In genomic region chr17:46520385-46520979, GRCm38 (mm10) we compare ENCODE assay signal across 10 mouse cellular contexts. TPM values are rescaled to one million over a fixed set of nuclear protein-coding genes. Genes with fewer than 3 reads are reported as not detected.
DNase-seq lines count a peak whose midpoint lies in the region; ATAC-seq and TF ChIP-seq lines count a peak whose summit lies in the region.
"Had no signal": no experiment of that assay in that cellular context is flagged by ENCODE, and none has a peak within 500 bp of the region (broad histone marks: within the 10 kb centered on the region; RNA-seq: fewer than 3 reads in every experiment).

No protein-coding gene starts in this region.

- 0 out of 2 replicates have a peak overlapping the region, but pooled peaks have one; percentile 33 for H3K9ac ChIP-seq in forebrain, embryonic 12.5 days
- no peak overlapping the region for H3K9ac ChIP-seq in forebrain, embryonic 15.5 days (replicated peaks)
- peak overlapping the region; percentile 30 for H3K9ac ChIP-seq in ES-Bruce4 (ENCODE audit: low read depth, poor library complexity, severe bottlenecking)
- no peak overlapping the region for H3K9ac ChIP-seq in liver, embryonic 16.5 days (ENCODE audit: low read depth, low read length)

- no peaks in the 10 kb centered on the region for H3K9me3 ChIP-seq in forebrain, embryonic 12.5 days
- H3K9me3 ChIP-seq in forebrain, embryonic 15.5 days, result no peaks in the 10 kb centered on the region
- H3K9me3 ChIP-seq in ES-Bruce4 (replicated peaks; ENCODE audit: control insufficient read depth, insufficient read depth, low read length, poor library complexity, severe bottlenecking), result no peaks in the 10 kb centered on the region
- H3K9me3 ChIP-seq in liver, embryonic 16.5 days (replicated peaks; ENCODE audit: control insufficient read depth, low read length), result no peaks in the 10 kb centered on the region

- H3K4me2 ChIP-seq in forebrain, embryonic 12.5 days, result 0 out of 2 replicates have a peak overlapping the region, but pooled peaks have one; percentile 10
- H3K4me2 ChIP-seq in forebrain, embryonic 15.5 days (replicated peaks), result no peak overlapping the region
- peak overlapping the region; percentile 15; the same call in 1 of the 2 replicates for H3K4me2 ChIP-seq in liver, embryonic 16.5 days (ENCODE audit: low read depth, low read length)

- H3K4me1 ChIP-seq in forebrain, embryonic 12.5 days, result no peaks in the 10 kb centered on the region
- H3K4me1 ChIP-seq in forebrain, embryonic 15.5 days, result no peaks in the 10 kb centered on the region
- no peaks in the 10 kb centered on the region for H3K4me1 ChIP-seq in ES-Bruce4 (ENCODE audit: control insufficient read depth, insufficient read depth, low read length)
- no peaks in the 10 kb centered on the region for H3K4me1 ChIP-seq in liver, embryonic 16.5 days (ENCODE audit: control insufficient read depth, low read depth, low read length)

- no peak for DNase-seq in spleen, postnatal 36 days (ENCODE audit: low spot score in 2 of 2)
- DNase-seq in spleen, postnatal 14 days (ENCODE audit: low spot score in 2 of 2), result no peak
- DNase-seq in kidney, adult 9 months, result no peak

- H3K4me3 ChIP-seq in forebrain, embryonic 12.5 days (replicated peaks), result 0 out of 2 replicates have a peak overlapping the region, but pooled peaks have one; percentile 10
- H3K4me3 ChIP-seq in forebrain, embryonic 15.5 days, result no peak overlapping the region
- H3K4me3 ChIP-seq in ES-Bruce4 (ENCODE audit: low read depth, low read length), result peak overlapping the region; percentile 57
- 0 out of 2 replicates have a peak overlapping the region, but pooled peaks have one; percentile 11 for H3K4me3 ChIP-seq in liver, embryonic 16.5 days (ENCODE audit: low read depth, low read length)

- no peak for TF ChIP-seq CTCF in ES-Bruce4 (IDR thresholded peaks at IDR 0.05; ENCODE audit: low read depth, low read length)

- WGBS in forebrain, embryonic 12.5 days, result 49% methylated on average over 25 of the region's 25 CpGs
- 46% methylated on average over 25 of the region's 25 CpGs for WGBS in forebrain, embryonic 15.5 days
- WGBS in liver, embryonic 16.5 days (ENCODE audit: insufficient replicate concordance), result 18% methylated on average over 25 of the region's 25 CpGs

- TF ChIP-seq POLR2A in ES-Bruce4 (IDR thresholded peaks at IDR 0.05; ENCODE audit: insufficient read depth, low read length), result no peak

- H3K27ac ChIP-seq in forebrain, embryonic 12.5 days, result no peak overlapping the region
- no peak overlapping the region for H3K27ac ChIP-seq in forebrain, embryonic 15.5 days (replicated peaks)
- H3K27ac ChIP-seq in ES-Bruce4 (ENCODE audit: insufficient read depth, low read length), result no peak overlapping the region
- H3K27ac ChIP-seq in liver, embryonic 16.5 days (ENCODE audit: low read length), result no peak overlapping the region

- no peaks in the 10 kb centered on the region for H3K36me3 ChIP-seq in forebrain, embryonic 12.5 days (replicated peaks)
- no peaks in the 10 kb centered on the region; the same call in 1 of the 2 replicates for H3K36me3 ChIP-seq in forebrain, embryonic 15.5 days
- no peaks in the 10 kb centered on the region for H3K36me3 ChIP-seq in ES-Bruce4 (ENCODE audit: control insufficient read depth, insufficient read depth, low read length, poor library complexity, severe bottlenecking)
- H3K36me3 ChIP-seq in liver, embryonic 16.5 days (ENCODE audit: control insufficient read depth, insufficient read depth), result no peaks in the 10 kb centered on the region

- no peak for TF ChIP-seq EP300 in ES-Bruce4 (IDR thresholded peaks at IDR 0.05; ENCODE audit: insufficient read depth, low read depth, low read length)

- ATAC-seq in forebrain, embryonic 12.5 days (ENCODE audit: low FRiP score), result no peak
- ATAC-seq in forebrain, embryonic 15.5 days (replicated peaks), result no peak
- ATAC-seq in hematopoietic stem cell, adult 5-6 weeks (replicated peaks in 1 of 2; ENCODE audit: insufficient read depth in 1 of 2, low FRiP score in 2 of 2, low TSS enrichment in 1 of 2, low read depth in 1 of 2, poor library complexity in 2 of 2, severe bottlenecking in 2 of 2), result peak; percentile 67 to 73
- ATAC-seq in liver, embryonic 16.5 days (ENCODE audit: low read depth), result no peak
- ATAC-seq: inflammation-experienced regulatory T-cells, adult 6 months had no signal

- peaks cover 42% of the 10 kb centered on the region for H3K27me3 ChIP-seq in forebrain, embryonic 12.5 days
- no peaks in the 10 kb centered on the region; the same call in 1 of the 2 replicates for H3K27me3 ChIP-seq in forebrain, embryonic 15.5 days
- no peaks in the 10 kb centered on the region for H3K27me3 ChIP-seq in ES-Bruce4 (ENCODE audit: control insufficient read depth, insufficient read depth, low read length, poor library complexity, severe bottlenecking)
- peaks cover 12% of the 10 kb centered on the region; the same call in 1 of the 2 replicates for H3K27me3 ChIP-seq in liver, embryonic 16.5 days (ENCODE audit: control insufficient read depth, insufficient read depth, low read depth, low read length)

RNA-seq across cellular contexts. Expression of gene Dnph1, which starts 24.0 kb away (rescaled TPM):
- 68.3 and 71.7 TPM in 2 replicates for polyA plus RNA-seq in forebrain, embryonic 12.5 days (2016; fragmentation: Nextera tagmentation; extraction: Ambion mirVana)
- 32.1 and 33.3 TPM in 2 replicates for polyA plus RNA-seq in forebrain, embryonic 15.5 days (2015; fragmentation: Nextera tagmentation; extraction: Ambion mirVana)
- polyA plus RNA-seq in ES-Bruce4 (2011; ENCODE audit: insufficient read depth, insufficient read length, low read depth, missing spikeins), result 21.8 and 24.1 TPM in 2 replicates
- 11.1 and 21.0 TPM in 2 replicates for total RNA-seq in hematopoietic stem cell, adult 5-6 weeks (2017)
- 12.7 and 15.6 TPM in 2 replicates for polyA plus RNA-seq in liver, embryonic 16.5 days (2015; fragmentation: Nextera tagmentation; extraction: Ambion mirVana)
- total RNA-seq: neutrophil, adult 5-6 weeks had no signal

RNA-seq across cellular contexts. Expression of gene Cul9, which starts 25.7 kb away (rescaled TPM):
- polyA plus RNA-seq in forebrain, embryonic 12.5 days (2016; fragmentation: Nextera tagmentation; extraction: Ambion mirVana), result 9.8 and 11.3 TPM in 2 replicates
- 16.8 and 17.4 TPM in 2 replicates for polyA plus RNA-seq in forebrain, embryonic 15.5 days (2015; fragmentation: Nextera tagmentation; extraction: Ambion mirVana)
- 4.4 and 6.2 TPM in 2 replicates for polyA plus RNA-seq in ES-Bruce4 (2011; ENCODE audit: insufficient read depth, insufficient read length, low read depth, missing spikeins)
- 32.9 and 33.6 TPM in 2 replicates for total RNA-seq in hematopoietic stem cell, adult 5-6 weeks (2017)
- 0.60 and 0.76 TPM in 2 replicates for polyA plus RNA-seq in liver, embryonic 16.5 days (2015; fragmentation: Nextera tagmentation; extraction: Ambion mirVana)

RNA-seq across cellular contexts. Expression of gene Ttbk1, which starts 33.0 kb away (rescaled TPM):
- 4.0 and 5.0 TPM in 2 replicates for polyA plus RNA-seq in forebrain, embryonic 12.5 days (2016; fragmentation: Nextera tagmentation; extraction: Ambion mirVana)
- 6.5 and 7.5 TPM in 2 replicates for polyA plus RNA-seq in forebrain, embryonic 15.5 days (2015; fragmentation: Nextera tagmentation; extraction: Ambion mirVana)
- polyA plus RNA-seq in ES-Bruce4 (2011; ENCODE audit: insufficient read depth, insufficient read length, low read depth, missing spikeins), result 0.90 and 1.3 TPM in 2 replicates
- total RNA-seq in hematopoietic stem cell, adult 5-6 weeks (2017), result 0.05 and 0.69 TPM in 2 replicates
- not detected in 2 replicates for polyA plus RNA-seq in liver, embryonic 16.5 days (2015; fragmentation: Nextera tagmentation; extraction: Ambion mirVana)

RNA-seq across cellular contexts. Expression of gene Srf, which starts 35.5 kb away (rescaled TPM):
- polyA plus RNA-seq in forebrain, embryonic 12.5 days (2016; fragmentation: Nextera tagmentation; extraction: Ambion mirVana), result 5.0 TPM in 2 replicates
- 3.3 and 5.4 TPM in 2 replicates for polyA plus RNA-seq in forebrain, embryonic 15.5 days (2015; fragmentation: Nextera tagmentation; extraction: Ambion mirVana)
- polyA plus RNA-seq in ES-Bruce4 (2011; ENCODE audit: insufficient read depth, insufficient read length, low read depth, missing spikeins), result 40.5 and 42.0 TPM in 2 replicates
- 28.3 and 30.8 TPM in 2 replicates for total RNA-seq in hematopoietic stem cell, adult 5-6 weeks (2017)
- 1.8 and 2.0 TPM in 2 replicates for polyA plus RNA-seq in liver, embryonic 16.5 days (2015; fragmentation: Nextera tagmentation; extraction: Ambion mirVana)

Comparison
In these comparisons a context has a peak if more than half of its experiments do, and no peak if none do; other contexts are left out.
1. H3K9ac ChIP-seq: peak in forebrain, embryonic 12.5 days (single experiment) and ES-Bruce4 (single experiment); none in forebrain, embryonic 15.5 days (single experiment) and liver, embryonic 16.5 days (single experiment).
2. ATAC-seq: peak in hematopoietic stem cell, adult 5-6 weeks (2 of 2); none in forebrain, embryonic 12.5 days (single experiment), forebrain, embryonic 15.5 days (single experiment) and liver, embryonic 16.5 days (single experiment).